ENCODE assay signal across 8 mouse cellular contexts in the genomic region with DNA sequence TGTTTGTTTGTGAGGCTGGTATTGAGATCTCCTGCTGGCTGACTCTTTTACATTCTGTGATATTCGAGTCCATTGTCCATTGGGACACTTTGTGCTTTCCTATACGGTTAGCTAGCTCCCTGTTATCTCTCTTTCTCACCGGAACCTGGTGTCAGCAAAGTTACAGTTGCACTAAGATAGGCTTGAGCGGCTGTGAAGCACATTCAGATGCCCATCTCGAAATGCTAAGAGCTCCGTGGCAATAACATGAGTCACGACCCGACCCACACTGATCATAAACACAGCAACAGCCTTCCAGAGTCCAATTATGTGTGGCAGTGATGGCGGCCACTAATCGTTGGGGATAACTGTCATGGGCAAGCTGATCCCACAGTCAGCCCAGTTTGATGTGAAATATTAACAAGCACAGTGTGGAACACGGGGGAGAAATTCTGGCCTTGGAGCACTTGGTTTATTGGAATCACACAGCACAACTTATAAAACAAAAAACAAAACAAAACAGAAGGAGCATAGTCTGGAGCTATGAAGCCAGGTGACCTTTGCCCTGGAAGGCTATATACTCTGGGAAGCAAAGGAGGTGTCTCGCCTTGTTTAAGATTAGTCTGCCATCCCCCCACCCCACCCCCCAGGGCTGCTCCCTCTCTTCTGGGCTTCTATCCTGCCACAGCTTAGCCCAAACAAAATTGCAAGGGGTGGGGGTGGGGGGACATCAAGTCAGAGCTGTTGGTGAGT. TPM values are rescaled to one million over a fixed set of nuclear protein-coding genes. Genes with fewer than 3 reads are reported as not detected.
A peak's percentile ranks its signal among the peaks of the same experiment; 100 is the strongest.
DNase-seq lines count a peak whose midpoint lies in the region; ATAC-seq lines count a peak whose summit lies in the region.
"Had no signal": no experiment of that assay in that cellular context is flagged by ENCODE, and none has a peak within 500 bp of the region (broad histone marks: within the 10 kb centered on the region; RNA-seq: fewer than 3 reads in every experiment).

No protein-coding gene starts in this region.

- no peak overlapping the region for H3K9ac ChIP-seq in kidney, embryonic 14.5 days (ENCODE audit: low read depth, low read length)
- H3K9ac ChIP-seq in limb, embryonic 11.5 days (ENCODE audit: low read length) = no peak overlapping the region
- H3K9ac ChIP-seq in neural tube, embryonic 13.5 days = no peak overlapping the region
- no peak overlapping the region for H3K9ac ChIP-seq in forebrain, embryonic 12.5 days

- H3K4me3 ChIP-seq in kidney, embryonic 14.5 days (ENCODE audit: low read length) = no peak overlapping the region
- no peak overlapping the region for H3K4me3 ChIP-seq in limb, embryonic 11.5 days (ENCODE audit: low read depth, low read length)
- H3K4me3 ChIP-seq in neural tube, embryonic 13.5 days = no peak overlapping the region
- H3K4me3 ChIP-seq in forebrain, embryonic 12.5 days (replicated peaks) = no peak overlapping the region

- no peak overlapping the region for H3K4me2 ChIP-seq in kidney, embryonic 14.5 days (replicated peaks; ENCODE audit: low read depth, low read length)
- 0 out of 2 replicates have a peak overlapping the region, but pooled peaks have one; percentile 11 for H3K4me2 ChIP-seq in limb, embryonic 11.5 days (ENCODE audit: low read depth, severe bottlenecking)
- H3K4me2 ChIP-seq in neural tube, embryonic 13.5 days = peak overlapping the region; percentile 7; the same call in 1 of the 2 replicates
- no peak overlapping the region for H3K4me2 ChIP-seq in forebrain, embryonic 12.5 days

- H3K27ac ChIP-seq in kidney, embryonic 14.5 days (ENCODE audit: low read depth, low read length) = peak overlapping the region; percentile 32; the same call in 1 of the 2 replicates
- peak overlapping the region; percentile 61; the same call in 1 of the 2 replicates for H3K27ac ChIP-seq in limb, embryonic 11.5 days (replicated peaks; ENCODE audit: low read depth, low read length)
- peak overlapping the region; percentile 69 for H3K27ac ChIP-seq in neural tube, embryonic 13.5 days (replicated peaks)
- H3K27ac ChIP-seq in forebrain, embryonic 12.5 days = no peak overlapping the region

- no peak for DNase-seq in kidney, adult 18-20 months
- DNase-seq in limb, embryonic 11.5 days (ENCODE audit: low spot score) = peak; percentile 24
- DNase-seq in ovary, adult 18-20 months (ENCODE audit: low spot score) = no peak
- DNase-seq: heart, postnatal 14 days had no signal

- 13% methylated on average over 12 of the region's 12 CpGs for WGBS in kidney, embryonic 14.5 days
- 19% methylated on average over 12 of the region's 12 CpGs for WGBS in limb, embryonic 11.5 days
- whole genome bisulfite sequencing in neural tube, embryonic 13.5 days = 22% methylated on average over 12 of the region's 12 CpGs
- 57% methylated on average over 12 of the region's 12 CpGs for WGBS in forebrain, embryonic 12.5 days

- H3K27me3 ChIP-seq in kidney, embryonic 14.5 days (ENCODE audit: control insufficient read depth, insufficient read depth, low read length) = no peaks in the 10 kb centered on the region
- no peaks in the 10 kb centered on the region for H3K27me3 ChIP-seq in limb, embryonic 11.5 days (ENCODE audit: control insufficient read depth, insufficient read depth, low read length)
- H3K27me3 ChIP-seq in neural tube, embryonic 13.5 days = no peaks in the 10 kb centered on the region
- H3K27me3 ChIP-seq in forebrain, embryonic 12.5 days = no peaks in the 10 kb centered on the region

- H3K36me3 ChIP-seq in kidney, embryonic 14.5 days (ENCODE audit: control insufficient read depth, insufficient read depth, low read length) = no peaks in the 10 kb centered on the region
- H3K36me3 ChIP-seq in limb, embryonic 11.5 days (ENCODE audit: control insufficient read depth, insufficient read depth, low read length) = no peaks in the 10 kb centered on the region
- no peaks in the 10 kb centered on the region for H3K36me3 ChIP-seq in neural tube, embryonic 13.5 days
- H3K36me3 ChIP-seq in forebrain, embryonic 12.5 days (replicated peaks) = no peaks in the 10 kb centered on the region

- ATAC-seq in kidney, embryonic 14.5 days (ENCODE audit: low FRiP score, low TSS enrichment) = no peak
- ATAC-seq in common myeloid progenitor, adult 5-6 weeks (replicated peaks; ENCODE audit: low read depth, poor library complexity, severe bottlenecking) = peak; percentile 27
- ATAC-seq in limb, embryonic 11.5 days (ENCODE audit: insufficient number of reproducible peaks, low FRiP score, low TSS enrichment, low read depth) = peak; percentile 57; the same call in 1 of the 2 replicates
- ATAC-seq in neural tube, embryonic 13.5 days (ENCODE audit: low read depth) = peak; percentile 5; the same call in 1 of the 2 replicates
- no peak for ATAC-seq in forebrain, embryonic 12.5 days (ENCODE audit: low FRiP score)

- no peaks in the 10 kb centered on the region for H3K9me3 ChIP-seq in kidney, embryonic 14.5 days (ENCODE audit: control insufficient read depth, low read length)
- H3K9me3 ChIP-seq in limb, embryonic 11.5 days (ENCODE audit: control insufficient read depth, low read length) = no peaks in the 10 kb centered on the region
- no peaks in the 10 kb centered on the region for H3K9me3 ChIP-seq in neural tube, embryonic 13.5 days
- no peaks in the 10 kb centered on the region for H3K9me3 ChIP-seq in forebrain, embryonic 12.5 days

- peaks cover 20% of the 10 kb centered on the region for H3K4me1 ChIP-seq in kidney, embryonic 14.5 days (ENCODE audit: control insufficient read depth, insufficient read depth, low read length)
- peaks cover 14% of the 10 kb centered on the region for H3K4me1 ChIP-seq in limb, embryonic 11.5 days (ENCODE audit: control insufficient read depth, insufficient read depth, low read length)
- peaks cover 54% of the 10 kb centered on the region for H3K4me1 ChIP-seq in neural tube, embryonic 13.5 days (replicated peaks)
- peaks cover 17% of the 10 kb centered on the region for H3K4me1 ChIP-seq in forebrain, embryonic 12.5 days

RNA-seq across cellular contexts. Expression of a gene that starts 7.5 kb away (rescaled TPM):
- 12.7 and 16.0 TPM in 2 replicates for polyA plus RNA-seq in kidney, embryonic 14.5 days (2014; fragmentation: Nextera tagmentation; extraction: Ambion mirVana)
- 107 and 108 TPM in 2 replicates for total RNA-seq in common myeloid progenitor, adult 5-6 weeks (2017)
- polyA plus RNA-seq in limb, embryonic 11.5 days (2014; fragmentation: Nextera tagmentation; extraction: Ambion mirVana) = 10.3 TPM in 2 replicates
- polyA plus RNA-seq in neural tube, embryonic 13.5 days (2015; fragmentation: Nextera tagmentation; extraction: Ambion mirVana) = 15.1 and 17.0 TPM in 2 replicates
- polyA plus RNA-seq in forebrain, embryonic 12.5 days (2016; fragmentation: Nextera tagmentation; extraction: Ambion mirVana) = 18.7 and 19.9 TPM in 2 replicates

RNA-seq across cellular contexts. Expression of a gene that starts 57.7 kb away (rescaled TPM):
- polyA plus RNA-seq in kidney, embryonic 14.5 days (2014; fragmentation: Nextera tagmentation; extraction: Ambion mirVana) = not detected in 2 replicates
- not detected in 2 replicates for total RNA-seq in common myeloid progenitor, adult 5-6 weeks (2017)
- not detected in 2 replicates for polyA plus RNA-seq in limb, embryonic 11.5 days (2014; fragmentation: Nextera tagmentation; extraction: Ambion mirVana)
- polyA plus RNA-seq in neural tube, embryonic 13.5 days (2015; fragmentation: Nextera tagmentation; extraction: Ambion mirVana) = not detected in 2 replicates
- not detected in 2 replicates for polyA plus RNA-seq in forebrain, embryonic 12.5 days (2016; fragmentation: Nextera tagmentation; extraction: Ambion mirVana)
- total RNA-seq: heart, postnatal 14 days had no signal

Comparison
In these comparisons a context has a peak if more than half of its experiments do, and no peak if none do; other contexts are left out.
1. ATAC-seq: peak in common myeloid progenitor, adult 5-6 weeks (single experiment), limb, embryonic 11.5 days (single experiment) and neural tube, embryonic 13.5 days (single experiment); none in kidney, embryonic 14.5 days (single experiment) and forebrain, embryonic 12.5 days (single experiment).
2. H3K4me2 ChIP-seq: peak in limb, embryonic 11.5 days (single experiment) and neural tube, embryonic 13.5 days (single experiment); none in kidney, embryonic 14.5 days (single experiment) and forebrain, embryonic 12.5 days (single experiment).